Mouse (Mus musculus): Measurements from ENCODE around the gene Arpin.

Arpin gene

DNA sequence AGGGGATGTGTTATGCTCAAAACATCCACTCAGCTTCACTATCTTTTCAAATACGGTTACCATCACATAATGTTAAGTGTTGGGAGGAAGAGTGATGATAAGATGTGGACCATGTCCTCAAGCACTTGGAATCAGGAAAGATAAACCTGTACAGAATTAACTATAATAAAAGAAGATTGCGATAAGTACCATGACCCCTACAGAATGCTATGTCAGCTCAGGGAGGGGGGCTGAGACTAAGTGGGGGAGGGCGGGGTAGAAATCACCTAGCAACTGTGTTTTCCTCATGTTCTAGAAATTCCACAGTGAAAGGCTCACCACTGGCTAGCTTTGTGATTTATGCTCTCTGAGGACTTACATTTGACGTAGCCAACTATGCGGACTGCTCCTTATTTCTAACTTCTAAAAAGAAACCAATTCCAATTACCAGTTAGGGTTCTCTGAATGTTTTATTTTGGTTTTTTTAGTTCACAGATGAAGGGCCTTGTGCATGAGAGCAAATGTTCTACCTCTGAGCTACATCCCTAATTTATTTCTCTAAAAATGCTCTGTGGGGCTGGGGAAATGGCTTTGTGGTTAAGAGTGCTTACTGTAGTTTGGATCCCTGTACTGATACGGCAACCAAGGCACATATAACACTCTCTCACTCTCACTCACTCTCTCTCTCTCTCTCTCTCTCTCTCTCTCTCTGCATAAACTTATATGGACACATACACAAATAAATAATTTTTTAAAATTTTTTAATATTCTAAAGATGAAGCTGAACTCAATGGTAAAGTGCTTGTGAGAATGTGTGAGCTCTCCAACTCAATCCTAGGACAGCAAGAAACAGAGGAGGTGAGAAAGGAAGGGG, 42.4 kb downstream of the Arpin start:
- no peak for DNase-seq

- DNase-seq: no peak
Measured at GRCm38 (mm10) chr7:79890436-79891221, 44.5 kb downstream of the Arpin start.

DNA sequence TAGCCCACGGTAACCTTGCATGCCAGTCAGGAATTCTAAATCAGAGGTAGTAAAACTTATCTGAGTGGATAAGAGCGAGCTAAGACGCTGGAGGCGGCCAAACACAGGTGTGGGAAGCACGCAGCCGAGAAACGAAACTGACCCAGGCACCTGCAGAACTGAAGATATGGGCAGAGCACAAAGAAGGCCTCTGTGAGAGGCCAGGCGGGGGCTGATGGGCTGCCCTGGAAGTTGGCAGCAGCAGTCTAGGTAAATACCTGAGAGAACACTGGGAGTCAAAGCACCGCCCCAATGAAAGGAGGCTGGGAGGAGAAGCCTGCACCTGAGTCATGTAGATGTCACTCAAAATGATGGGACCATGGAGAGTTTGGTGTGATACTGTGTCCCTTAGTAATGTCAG, 46.6 kb downstream of the Arpin start:
- DNase-seq: no peak

DNA sequence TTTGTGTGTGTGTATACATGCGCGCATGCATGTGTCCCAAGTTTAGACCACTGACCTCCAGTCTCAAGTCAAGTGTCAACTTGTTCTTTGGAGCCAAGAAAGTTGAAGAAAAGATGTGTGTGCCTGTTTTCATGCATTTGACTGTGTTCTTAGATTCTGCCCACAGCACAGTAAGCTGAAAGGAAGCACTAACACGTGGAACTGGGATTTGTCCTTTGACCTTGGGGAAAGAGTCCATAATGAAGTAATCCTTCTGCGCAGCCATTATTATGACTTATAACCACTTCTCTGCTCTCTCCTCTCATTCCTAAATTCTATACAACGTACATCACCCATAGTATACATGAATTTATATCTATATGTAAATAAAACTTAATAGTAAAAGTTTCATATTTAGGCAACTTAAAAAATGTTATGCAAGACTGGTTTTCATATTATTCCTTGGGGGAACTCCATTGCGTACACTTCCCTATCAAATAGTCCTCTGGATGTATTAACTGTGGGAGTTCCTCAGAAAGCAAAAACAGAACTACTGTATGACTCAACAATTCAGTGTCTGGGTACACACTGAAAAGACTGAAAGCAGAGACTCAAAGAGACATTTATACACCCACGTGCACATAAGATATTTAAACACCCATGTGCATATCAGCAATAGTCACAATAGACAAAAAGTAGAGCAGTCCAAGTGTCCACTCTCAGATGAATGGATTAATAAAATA, 51.4 kb downstream of the Arpin start:
- DNase-seq: no peak

- no peak for DNase-seq
Measured at GRCm38 (mm10) chr7:79881901-79882300, 53.3 kb downstream of the Arpin start.

DNA sequence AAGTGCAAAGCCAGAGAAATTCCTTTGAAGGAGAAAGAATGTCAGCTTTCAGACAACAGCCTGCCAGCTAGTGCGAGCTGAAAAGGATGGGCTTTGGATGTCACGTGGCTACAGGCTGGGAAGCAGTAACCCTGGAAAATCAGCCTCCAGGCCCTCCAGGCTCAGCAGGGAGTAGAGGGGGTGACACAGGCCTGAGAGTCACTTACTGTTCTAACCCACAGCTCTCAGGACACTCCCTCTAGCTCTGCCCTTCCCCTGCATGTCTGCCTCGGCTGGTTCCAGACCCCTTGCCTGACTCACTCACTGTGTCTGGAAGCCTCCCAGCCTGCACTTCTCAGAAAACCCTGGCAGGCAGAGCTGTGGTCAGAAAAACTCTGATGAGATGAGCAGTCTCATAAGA, 54.2 kb downstream of the Arpin start:
- DNase-seq: no peak

DNA sequence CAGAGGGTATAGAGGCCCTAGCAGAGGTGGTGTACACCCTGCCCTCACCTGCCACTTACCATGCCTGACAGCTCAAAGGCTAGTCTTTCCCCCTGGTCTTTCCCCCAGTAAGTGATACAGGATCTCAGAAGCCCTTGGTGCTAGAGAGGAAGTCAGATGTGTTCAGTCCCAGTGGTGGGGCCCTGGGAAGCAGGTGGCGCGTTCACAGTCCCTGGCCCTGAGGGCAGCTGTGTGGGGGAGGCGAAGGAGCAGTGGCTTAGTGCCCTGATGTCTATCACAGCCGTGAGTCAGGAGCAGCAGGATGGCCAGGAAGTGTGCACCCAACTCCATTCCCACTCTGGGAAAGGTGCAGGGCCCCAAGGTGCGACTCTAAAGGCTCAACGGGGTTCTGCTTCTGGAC, 55.1 kb downstream of the Arpin start:
- no peak for DNase-seq

- no peak for DNase-seq
Measured at GRCm38 (mm10) chr7:79878455-79879025, 56.6 kb downstream of the Arpin start.

Measured in right cerebral cortex, postnatal 4 days (tissue).